Mouse (Mus musculus): ENCODE results near the gene Sorcs2.

Gene Sorcs2

GRCm38 (mm10) chr5:36355683-36356082 is 42.3 kb downstream of the Sorcs2 start:
- DNase-seq = no peak

GRCm38 (mm10) chr5:36353679-36354078 is 44.3 kb downstream of the Sorcs2 start:
- peak; percentile 41 for DNase-seq

GRCm38 (mm10) chr5:36353194-36353593 is 44.7 kb downstream of the Sorcs2 start:
- no peak for DNase-seq

GRCm38 (mm10) chr5:36346698-36347097 is 51.2 kb downstream of the Sorcs2 start:
- no peak for DNase-seq

- DNase-seq = no peak
Observed at GRCm38 (mm10) chr5:36339283-36339682, 58.7 kb downstream of the Sorcs2 start.

- DNase-seq = no peak
Observed at GRCm38 (mm10) chr5:36336252-36336651, 61.7 kb downstream of the Sorcs2 start.

- no peak for DNase-seq
Observed at GRCm38 (mm10) chr5:36335661-36336060, 62.3 kb downstream of the Sorcs2 start.

GRCm38 (mm10) chr5:36334227-36334626 is 63.7 kb downstream of the Sorcs2 start:
- no peak for DNase-seq

- DNase-seq = peak; percentile 31
Observed at GRCm38 (mm10) chr5:36330472-36331155, 67.3 kb downstream of the Sorcs2 start.

- no peak for DNase-seq
Observed at GRCm38 (mm10) chr5:36326057-36327010, 71.6 kb downstream of the Sorcs2 start.

GRCm38 (mm10) chr5:36324140-36324572 is 73.8 kb downstream of the Sorcs2 start:
- DNase-seq = peak; percentile 59

- DNase-seq = peak; percentile 91
Observed at GRCm38 (mm10) chr5:36323526-36323925, 74.4 kb downstream of the Sorcs2 start.

- DNase-seq = peak; percentile 45
Observed at GRCm38 (mm10) chr5:36321581-36321980, 76.4 kb downstream of the Sorcs2 start.

- no peak for DNase-seq
Observed at GRCm38 (mm10) chr5:36320667-36321066, 77.3 kb downstream of the Sorcs2 start.

- DNase-seq = no peak
Observed at GRCm38 (mm10) chr5:36317641-36318368, 80.1 kb downstream of the Sorcs2 start.

- DNase-seq = no peak
Observed at GRCm38 (mm10) chr5:36315106-36315505, 82.8 kb downstream of the Sorcs2 start.

- DNase-seq = peak; percentile 89
Observed at GRCm38 (mm10) chr5:36313353-36314079, 84.4 kb downstream of the Sorcs2 start.

- DNase-seq = peak; percentile 53
Observed at GRCm38 (mm10) chr5:36312926-36313325, 85.0 kb downstream of the Sorcs2 start.

- DNase-seq = no peak
Observed at GRCm38 (mm10) chr5:36304299-36304980, 93.5 kb downstream of the Sorcs2 start.

GRCm38 (mm10) chr5:36301166-36301565 is 96.8 kb downstream of the Sorcs2 start:
- DNase-seq = no peak

- peak; percentile 32 for DNase-seq
Observed at GRCm38 (mm10) chr5:36298049-36298448, 99.9 kb downstream of the Sorcs2 start.

GRCm38 (mm10) chr5:36297246-36297645 is 100.7 kb downstream of the Sorcs2 start:
- no peak for DNase-seq
